Mouse (Mus musculus): ENCODE results near the gene Slc44a3. TPM values are rescaled to one million over a fixed set of nuclear protein-coding genes. Genes with fewer than 3 reads are reported as not detected.

The Slc44a3 gene
- not detected for total RNA-seq (2023)

GRCm38 (mm10) chr3:121532176-121532575 lies at the start of gene Slc44a3:
Slc44a3 (minus strand) TSS chr3:121532404.

GRCm38 (mm10) chr3:121425861-121426620 lies 106.2 kb downstream of the Slc44a3 start, which contains the start of gene Cnn3:
Cnn3 (plus strand) TSS chr3:121426497.

Other genes with a start within 250 kb of the Slc44a3 start
- 0.18 TPM for gene Tmem56, start 249.3 kb downstream of the Slc44a3 start, total RNA-seq (2023)
- 19.0 TPM for gene Alg14, start 240.6 kb downstream of the Slc44a3 start, total RNA-seq (2023)
- 16.7 TPM for gene Cnn3, start 105.9 kb downstream of the Slc44a3 start, total RNA-seq (2023)
- gene 4930432M17Rik, start 138.4 kb upstream of the Slc44a3 start, total RNA-seq (2023): not detected
- 0.71 TPM for gene F3, start 191.1 kb upstream of the Slc44a3 start, total RNA-seq (2023)

All from CD4-positive naive resting alpha-beta T cell, adult 57 days (primary cell).